Mouse (Mus musculus) stomach, embryonic 15.5 days (tissue): ENCODE data around the gene Tbkbp1. TPM values are rescaled to one million over a fixed set of nuclear protein-coding genes. Genes with fewer than 3 reads are reported as not detected.

Experiments
- ATAC-seq: fragments of 200-750 bp; cut with Nextera tagmentation; 2 replicates; pipeline ENCODE4 v1.8.0; 2017; ENCODE audit warnings: low read depth, moderate number of reproducible peaks, moderate TSS enrichment; ENCODE audit not compliant: insufficient read depth, low FRiP score
- H3K27ac ChIP-seq: fragments of 300-500 bp; sonication (generic); 2 replicates; pipeline ENCODE4 v1.5.1; 2015; ENCODE audit warnings: mild to moderate bottlenecking, inconsistent platforms
- H3K27me3 ChIP-seq: fragments of 300-500 bp; sonication (generic); replicated peaks from 2 replicates; pipeline ENCODE4 v1.6.1; 2015; ENCODE audit warnings: inconsistent platforms
- H3K36me3 ChIP-seq: fragments of 300-500 bp; sonication (generic); 2 replicates; pipeline ENCODE4 v1.6.1; 2015; ENCODE audit warnings: inconsistent platforms
- H3K4me1 ChIP-seq: fragments of 300-500 bp; sonication (generic); 2 replicates; pipeline ENCODE4 v1.6.1; 2015; ENCODE audit warnings: inconsistent platforms
- H3K4me2 ChIP-seq: fragments of 300-500 bp; sonication (generic); 2 replicates; pipeline ENCODE4 v1.6.1; 2015; ENCODE audit warnings: mild to moderate bottlenecking, inconsistent platforms
- H3K4me3 ChIP-seq: fragments of 300-500 bp; sonication (generic); replicated peaks from 2 replicates; pipeline ENCODE4 v1.5.1; 2015; ENCODE audit warnings: inconsistent platforms
- H3K9ac ChIP-seq: fragments of 300-500 bp; sonication (generic); 2 replicates; pipeline ENCODE4 v1.6.1; 2015; ENCODE audit warnings: inconsistent platforms
- H3K9me3 ChIP-seq: fragments of 300-500 bp; sonication (generic); 2 replicates; pipeline ENCODE4 v1.6.1; 2016; ENCODE audit warnings: inconsistent platforms
- WGBS: fragments of 180-500 bp; shearing (Covaris S2); methylation state at CpG from one replicate; pipeline ENCODE4 v1.1.7; 2015; 5-methylcytosine and 5-hydroxymethylcytosine counted together
- polyA plus RNA-seq: library from polyadenylated mRNA; unstranded; fragments of >200 nt; fragmentation: Nextera tagmentation; extraction: Ambion mirVana; gene quantifications from 2 replicates; pipeline ENCODE4 v1.2.1, GENCODE M21; 2015

Tbkbp1 gene
- polyA plus RNA-seq, 1 experiment from 2014 or later, result 5.3 TPM

- H3K4me2 ChIP-seq, result no peak overlapping the region
- peaks cover 17% of the 10 kb centered on the region for H3K27me3 ChIP-seq
- no peak overlapping the region for H3K9ac ChIP-seq
- no peak overlapping the region for H3K4me3 ChIP-seq
- WGBS, result 65% methylated on average over 4 of the region's 4 CpGs
- H3K4me1 ChIP-seq, result peaks cover 5% of the 10 kb centered on the region; the same call in 1 of the 2 replicates
- H3K9me3 ChIP-seq, result no peaks in the 10 kb centered on the region
- no peak for ATAC-seq
- H3K27ac ChIP-seq, result no peak overlapping the region
- H3K36me3 ChIP-seq, result 0 out of 2 replicates have a peak, but pooled peaks cover 6% of the 10 kb centered on the region
Observed at GRCm38 (mm10) chr11:97140811-97141210, 10.5 kb downstream of the Tbkbp1 start.

GRCm38 (mm10) chr11:97139256-97139655, 12.0 kb downstream of the Tbkbp1 start:
- Histone ChIP-seq H3K27me3 (peaks cover 21% of the 10 kb centered on the region), H3K4me3 (peak overlapping the region; percentile 24), H3K9me3 (no peaks in the 10 kb centered on the region), H3K27ac (no peak overlapping the region), H3K9ac (no peak overlapping the region), H3K4me1 (peaks cover 5% of the 10 kb centered on the region; the same call in 1 of the 2 replicates), H3K36me3 (no peaks in the 10 kb centered on the region), H3K4me2 (peak overlapping the region; percentile 58)
- 43% methylated on average over 15 of the region's 15 CpGs for WGBS
- no peak for ATAC-seq

GRCm38 (mm10) chr11:97138554-97139226, 12.6 kb downstream of the Tbkbp1 start:
- WGBS, result 34% methylated on average over 59 of the region's 69 CpGs
- no peaks in the 10 kb centered on the region for H3K9me3 ChIP-seq
- no peak; the same call in 1 of the 2 replicates for ATAC-seq
- H3K27ac ChIP-seq, result no peak overlapping the region
- no peak overlapping the region for H3K9ac ChIP-seq
- H3K27me3 ChIP-seq, result peaks cover 21% of the 10 kb centered on the region
- H3K36me3 ChIP-seq, result no peaks in the 10 kb centered on the region
- H3K4me2 ChIP-seq, result peak overlapping the region; percentile 58
- peaks cover 5% of the 10 kb centered on the region; the same call in 1 of the 2 replicates for H3K4me1 ChIP-seq
- peak overlapping the region; percentile 24 for H3K4me3 ChIP-seq

- H3K4me3 ChIP-seq, result no peak overlapping the region
- ATAC-seq, result no peak
- no peak overlapping the region for H3K4me2 ChIP-seq
- peaks cover 11% of the 10 kb centered on the region; the same call in 1 of the 2 replicates for H3K27me3 ChIP-seq
- no peaks in the 10 kb centered on the region for H3K36me3 ChIP-seq
- no peak overlapping the region for H3K27ac ChIP-seq
- H3K9ac ChIP-seq, result no peak overlapping the region
- 53% methylated on average over 5 of the region's 5 CpGs for WGBS
- H3K4me1 ChIP-seq, result no peaks in the 10 kb centered on the region
- H3K9me3 ChIP-seq, result no peaks in the 10 kb centered on the region
Observed at GRCm38 (mm10) chr11:97133270-97133669, 18.0 kb downstream of the Tbkbp1 start.

- no peak overlapping the region for H3K9ac ChIP-seq
- WGBS, result 20% methylated on average over 6 of the region's 6 CpGs
- no peaks in the 10 kb centered on the region for H3K36me3 ChIP-seq
- H3K9me3 ChIP-seq, result no peaks in the 10 kb centered on the region
- H3K4me2 ChIP-seq, result no peak overlapping the region
- H3K4me1 ChIP-seq, result no peaks in the 10 kb centered on the region
- ATAC-seq, result no peak
- no peak overlapping the region for H3K4me3 ChIP-seq
- H3K27ac ChIP-seq, result no peak overlapping the region
- 0 out of 2 replicates have a peak, but pooled peaks cover 7% of the 10 kb centered on the region for H3K27me3 ChIP-seq
Observed at GRCm38 (mm10) chr11:97132185-97132584, 19.1 kb downstream of the Tbkbp1 start.

- WGBS, result 54% methylated on average over 2 of the region's 2 CpGs
- no peak overlapping the region for H3K27ac ChIP-seq
- H3K36me3 ChIP-seq, result no peaks in the 10 kb centered on the region
- no peak for ATAC-seq
- H3K4me3 ChIP-seq, result no peak overlapping the region
- H3K27me3 ChIP-seq, result 0 out of 2 replicates have a peak, but pooled peaks cover 7% of the 10 kb centered on the region
- H3K9ac ChIP-seq, result no peak overlapping the region
- no peaks in the 10 kb centered on the region for H3K9me3 ChIP-seq
- H3K4me2 ChIP-seq, result no peak overlapping the region
- H3K4me1 ChIP-seq, result 0 out of 2 replicates have a peak, but pooled peaks cover 4% of the 10 kb centered on the region
Observed at GRCm38 (mm10) chr11:97131683-97132082, 19.6 kb downstream of the Tbkbp1 start.

- no peak for ATAC-seq
- H3K9me3 ChIP-seq, result no peaks in the 10 kb centered on the region
- H3K4me3 ChIP-seq, result no peak overlapping the region
- WGBS, result 72% methylated on average over 7 of the region's 7 CpGs
- H3K36me3 ChIP-seq, result no peaks in the 10 kb centered on the region
- H3K4me2 ChIP-seq, result no peak overlapping the region
- no peak overlapping the region for H3K9ac ChIP-seq
- H3K27me3 ChIP-seq, result 0 out of 2 replicates have a peak, but pooled peaks cover 7% of the 10 kb centered on the region
- H3K27ac ChIP-seq, result no peak overlapping the region
- 0 out of 2 replicates have a peak, but pooled peaks cover 5% of the 10 kb centered on the region for H3K4me1 ChIP-seq
Observed at GRCm38 (mm10) chr11:97130318-97130717, 21.0 kb downstream of the Tbkbp1 start.

- Histone ChIP-seq H3K9me3 (no peaks in the 10 kb centered on the region), H3K9ac (no peak overlapping the region), H3K4me1 (0 out of 2 replicates have a peak, but pooled peaks cover 5% of the 10 kb centered on the region), H3K36me3 (no peaks in the 10 kb centered on the region), H3K27me3 (0 out of 2 replicates have a peak, but pooled peaks cover 3% of the 10 kb centered on the region), H3K4me3 (no peak overlapping the region), H3K4me2 (no peak overlapping the region), H3K27ac (no peak overlapping the region)
- no peak for ATAC-seq
- 67% methylated on average over 3 of the region's 3 CpGs for WGBS
Observed at GRCm38 (mm10) chr11:97128956-97129355, 22.3 kb downstream of the Tbkbp1 start.

- ATAC-seq, result no peak
- Histone ChIP-seq H3K9me3 (no peaks in the 10 kb centered on the region), H3K36me3 (no peaks in the 10 kb centered on the region), H3K4me3 (peak overlapping the region; percentile 57), H3K4me1 (0 out of 2 replicates have a peak, but pooled peaks cover 5% of the 10 kb centered on the region), H3K9ac (no peak overlapping the region), H3K4me2 (peak overlapping the region; percentile 94), H3K27ac (no peak overlapping the region), H3K27me3 (0 out of 2 replicates have a peak, but pooled peaks cover 3% of the 10 kb centered on the region)
- WGBS, result 23% methylated on average over 19 of the region's 19 CpGs
Observed at GRCm38 (mm10) chr11:97127470-97128223, 23.6 kb downstream of the Tbkbp1 start.

GRCm38 (mm10) chr11:97126645-97127468, 24.4 kb downstream of the Tbkbp1 start:
- H3K4me2 ChIP-seq, result peak overlapping the region; percentile 94
- ATAC-seq, result peak; percentile 75
- H3K27me3 ChIP-seq, result 0 out of 2 replicates have a peak, but pooled peaks cover 3% of the 10 kb centered on the region
- H3K4me1 ChIP-seq, result 0 out of 2 replicates have a peak, but pooled peaks cover 5% of the 10 kb centered on the region
- H3K4me3 ChIP-seq, result peak overlapping the region; percentile 57
- H3K36me3 ChIP-seq, result no peaks in the 10 kb centered on the region
- peak overlapping the region; percentile 37; the same call in 1 of the 2 replicates for H3K9ac ChIP-seq
- 3% methylated on average over 32 of the region's 32 CpGs for WGBS
- no peaks in the 10 kb centered on the region for H3K9me3 ChIP-seq
- no peak overlapping the region for H3K27ac ChIP-seq

- no peak for ATAC-seq
- H3K27ac ChIP-seq, result no peak overlapping the region
- no peak overlapping the region for H3K4me2 ChIP-seq
- 48% methylated on average over 10 of the region's 10 CpGs for WGBS
- no peak overlapping the region for H3K9ac ChIP-seq
- H3K36me3 ChIP-seq, result no peaks in the 10 kb centered on the region
- H3K4me1 ChIP-seq, result 0 out of 2 replicates have a peak, but pooled peaks cover 5% of the 10 kb centered on the region
- H3K9me3 ChIP-seq, result no peaks in the 10 kb centered on the region
- no peaks in the 10 kb centered on the region for H3K27me3 ChIP-seq
- H3K4me3 ChIP-seq, result no peak overlapping the region
Observed at GRCm38 (mm10) chr11:97124266-97125036, 26.8 kb downstream of the Tbkbp1 start.
